Mouse (Mus musculus) bone marrow, adult 2 months (tissue): ENCODE data around the gene Tbc1d5.

Experiments used
- CTCF ChIP-seq: fragments of 200-500 bp; IDR thresholded peaks from 2 replicates; pipeline ENCODE4 v1.5.1; 2011; ENCODE audit warnings: low read length, control low read depth; ENCODE audit not compliant: control insufficient read depth, insufficient read depth
- POLR2A ChIP-seq: fragments of 200-500 bp; IDR thresholded peaks from 2 replicates; pipeline ENCODE4 v1.6.1; 2011; ENCODE audit warnings: low read depth, mild to moderate bottlenecking, control low read depth, low read length, borderline replicate concordance; ENCODE audit not compliant: control insufficient read depth

DNA sequence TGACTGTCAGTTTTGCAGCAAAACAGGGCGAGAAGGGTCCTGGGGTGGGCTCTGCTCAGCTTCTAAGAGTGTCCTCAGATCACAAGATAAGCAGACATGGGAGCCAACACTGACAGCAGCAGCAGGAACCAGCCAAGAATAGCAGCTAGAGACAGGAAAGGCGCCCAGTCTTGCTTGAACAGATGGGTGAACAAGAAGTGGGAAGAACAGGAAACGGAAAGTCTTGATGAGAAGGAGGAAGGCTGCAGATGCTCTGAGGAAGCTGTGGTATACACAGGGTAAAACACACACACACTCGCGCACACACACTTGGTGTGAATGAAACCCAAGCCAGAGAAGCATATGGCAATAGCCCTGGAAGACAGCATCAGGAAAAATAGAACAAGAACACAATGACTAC, 415.7 kb downstream of the Tbc1d5 start:
- TF ChIP-seq CTCF: no peak
- TF ChIP-seq POLR2A: no peak
